Mouse (Mus musculus) adrenal gland, postnatal 4 days (tissue): ENCODE results near the gene Sh3pxd2a. TPM values are rescaled to one million over a fixed set of nuclear protein-coding genes. Genes with fewer than 3 reads are reported as not detected.

Experiments
- DNase-seq, 2 experiments: peaks; one replicate each; pipeline ENCODE4 v3.0.0; 2021 to 2022; ENCODE audit warnings: low spot score in 2 of 2, mixed read lengths in 2 of 2
- total RNA-seq, 2 experiments: library from RNA; stranded (reverse); gene quantifications; 2 replicates each; pipeline ENCODE4 v1.2.3; 2021

Gene Sh3pxd2a
- total RNA-seq, 2 experiments from 2014 or later, result 81.7 to 88.7 TPM

GRCm38 (mm10) chr19:47492422-47492821 is 28.2 kb upstream of the Sh3pxd2a start:
- DNase-seq, result no peak

- no peak for DNase-seq
Observed at GRCm38 (mm10) chr19:47491853-47492252, 27.7 kb upstream of the Sh3pxd2a start.

GRCm38 (mm10) chr19:47489233-47489632 is 25.0 kb upstream of the Sh3pxd2a start:
- DNase-seq, result no peak

GRCm38 (mm10) chr19:47488250-47488649 is 24.0 kb upstream of the Sh3pxd2a start:
- DNase-seq, result no peak

- no peak for DNase-seq
Observed at GRCm38 (mm10) chr19:47487572-47487971, 23.4 kb upstream of the Sh3pxd2a start.

- DNase-seq, result no peak
Observed at GRCm38 (mm10) chr19:47485997-47486566, 21.9 kb upstream of the Sh3pxd2a start.

- no peak for DNase-seq
Observed at GRCm38 (mm10) chr19:47484110-47484509, 19.9 kb upstream of the Sh3pxd2a start.

GRCm38 (mm10) chr19:47483346-47483745 is 19.1 kb upstream of the Sh3pxd2a start:
- DNase-seq, result no peak

- DNase-seq, result no peak
Observed at GRCm38 (mm10) chr19:47473453-47473852, 9.3 kb upstream of the Sh3pxd2a start.

GRCm38 (mm10) chr19:47472881-47473400 is 8.7 kb upstream of the Sh3pxd2a start:
- no peak for DNase-seq

GRCm38 (mm10) chr19:47471808-47472207 is 7.6 kb upstream of the Sh3pxd2a start:
- DNase-seq, result no peak

- DNase-seq, result no peak
Observed at GRCm38 (mm10) chr19:47468750-47469149, 4.5 kb upstream of the Sh3pxd2a start.

GRCm38 (mm10) chr19:47466775-47467174 is 2.6 kb upstream of the Sh3pxd2a start:
- no peak for DNase-seq

- no peak for DNase-seq
Observed at GRCm38 (mm10) chr19:47465467-47465866, 1.3 kb upstream of the Sh3pxd2a start.

- DNase-seq, result peak; percentile 50 to 61
Observed at GRCm38 (mm10) chr19:47463636-47464303, 431 bp downstream of the Sh3pxd2a start.

GRCm38 (mm10) chr19:47463206-47463605 is 995 bp downstream of the Sh3pxd2a start:
- no peak for DNase-seq

- DNase-seq, result no peak
Observed at GRCm38 (mm10) chr19:47462725-47463124, 1.5 kb downstream of the Sh3pxd2a start.

- DNase-seq, result no peak
Observed at GRCm38 (mm10) chr19:47461838-47462237, 2.4 kb downstream of the Sh3pxd2a start.

GRCm38 (mm10) chr19:47461386-47461785 is 2.8 kb downstream of the Sh3pxd2a start:
- DNase-seq, result no peak

GRCm38 (mm10) chr19:47460120-47460960 is 3.9 kb downstream of the Sh3pxd2a start:
- DNase-seq, result no peak

- DNase-seq, result no peak
Observed at GRCm38 (mm10) chr19:47459214-47459613, 5.0 kb downstream of the Sh3pxd2a start.
